ENCODE assay signal across 14 mouse cellular contexts in genomic region chr16:24090981-24091380, GRCm38 (mm10).
"Had no signal": no experiment of that assay in that cellular context is flagged by ENCODE, and none has a peak within 500 bp of the region (broad histone marks: within the 10 kb centered on the region; RNA-seq: fewer than 3 reads in every experiment).

No protein-coding gene starts in this region.

- ATAC-seq: midbrain, embryonic 13.5 days; midbrain, embryonic 15.5 days had no signal

- H3K36me3 ChIP-seq: lung, embryonic 15.5 days; midbrain, embryonic 13.5 days; midbrain, embryonic 15.5 days; neural tube, embryonic 12.5 days; stomach, embryonic 15.5 days had no signal

- H3K4me2 ChIP-seq: lung, embryonic 15.5 days; midbrain, embryonic 11.5 days; midbrain, embryonic 13.5 days; midbrain, embryonic 15.5 days; neural tube, embryonic 12.5 days; stomach, embryonic 15.5 days had no signal

- DNase-seq: lung, adult 2 months; lung, postnatal 14 days; right cerebral cortex, postnatal 14 days; thymus, adult 2 months; thymus, postnatal 25 days had no signal

- H3K27ac ChIP-seq: lung, embryonic 15.5 days; macrophage; midbrain, embryonic 13.5 days; midbrain, embryonic 15.5 days; neural tube, embryonic 12.5 days; stomach, embryonic 15.5 days; stomach, postnatal 0 days had no signal

- H3K9ac ChIP-seq: lung, embryonic 15.5 days; midbrain, embryonic 13.5 days; midbrain, embryonic 15.5 days; neural tube, embryonic 12.5 days; stomach, embryonic 15.5 days had no signal

- H3K9me3 ChIP-seq: lung, embryonic 15.5 days; megakaryocyte, embryonic 14.5 days; midbrain, embryonic 13.5 days; midbrain, embryonic 15.5 days; neural tube, embryonic 12.5 days; stomach, embryonic 15.5 days had no signal

- H3K4me3 ChIP-seq: lung, embryonic 15.5 days; megakaryocyte, embryonic 14.5 days; midbrain, embryonic 13.5 days; midbrain, embryonic 15.5 days; neural tube, embryonic 12.5 days; stomach, embryonic 15.5 days had no signal

- H3K4me1 ChIP-seq: lung, embryonic 15.5 days; megakaryocyte, embryonic 14.5 days; midbrain, embryonic 13.5 days; midbrain, embryonic 15.5 days; neural tube, embryonic 12.5 days had no signal

- H3K27me3 ChIP-seq: lung, embryonic 15.5 days; midbrain, embryonic 13.5 days; midbrain, embryonic 15.5 days; neural tube, embryonic 12.5 days; stomach, embryonic 15.5 days had no signal
